Mouse (Mus musculus) kidney, embryonic 14.5 days (tissue): ENCODE data around the gene Clec16a. TPM values are rescaled to one million over a fixed set of nuclear protein-coding genes. Genes with fewer than 3 reads are reported as not detected.
A peak's percentile ranks its signal among the peaks of the same experiment; 100 is the strongest.

Experiments
- ATAC-seq: fragments of 200-750 bp; cut with Nextera tagmentation; 2 replicates; pipeline ENCODE4 v1.8.0; 2017; ENCODE audit warnings: moderate number of reproducible peaks, mild to moderate bottlenecking, moderate TSS enrichment, moderate library complexity; ENCODE audit not compliant: low FRiP score, low TSS enrichment
- H3K27ac ChIP-seq: fragments of 300-500 bp; sonication (generic); 2 replicates; pipeline ENCODE4 v1.5.1; 2014; ENCODE audit warnings: low read depth, mild to moderate bottlenecking, low read length, moderate library complexity, mixed read lengths
- H3K27me3 ChIP-seq: fragments of 300-500 bp; sonication (generic); 2 replicates; pipeline ENCODE4 v1.6.1; 2014; ENCODE audit warnings: mild to moderate bottlenecking, low read length; ENCODE audit not compliant: control insufficient read depth, insufficient read depth
- H3K36me3 ChIP-seq: fragments of 300-500 bp; sonication (generic); 2 replicates; pipeline ENCODE4 v1.6.1; 2014; ENCODE audit warnings: low read length, mixed read lengths; ENCODE audit not compliant: control insufficient read depth, insufficient read depth
- H3K4me1 ChIP-seq: fragments of 300-500 bp; sonication (generic); 2 replicates; pipeline ENCODE4 v1.6.1; 2014; ENCODE audit warnings: low read length, mixed read lengths; ENCODE audit not compliant: control insufficient read depth, insufficient read depth
- H3K4me2 ChIP-seq: fragments of 300-500 bp; sonication (generic); replicated peaks from 2 replicates; pipeline ENCODE4 v1.6.1; 2014; ENCODE audit warnings: low read depth, mild to moderate bottlenecking, low read length
- H3K4me3 ChIP-seq: fragments of 300-500 bp; sonication (generic); 2 replicates; pipeline ENCODE4 v1.5.1; 2014; ENCODE audit warnings: mild to moderate bottlenecking, low read length
- H3K9ac ChIP-seq: fragments of 300-500 bp; sonication (generic); 2 replicates; pipeline ENCODE4 v1.6.1; 2014; ENCODE audit warnings: low read depth, mild to moderate bottlenecking, low read length, moderate library complexity
- H3K9me3 ChIP-seq: fragments of 300-500 bp; sonication (generic); 2 replicates; pipeline ENCODE4 v1.6.1; 2016; ENCODE audit warnings: low read length; ENCODE audit not compliant: control insufficient read depth
- WGBS: fragments of 180-500 bp; shearing (Covaris S2); extraction: QIAGEN DNeasy Blood & Tissue Kit; methylation state at CpG from one replicate; pipeline ENCODE4 v1.1.7; 2014; 5-methylcytosine and 5-hydroxymethylcytosine counted together
- polyA plus RNA-seq: library from polyadenylated mRNA; unstranded; fragments of >200 nt; fragmentation: Nextera tagmentation; extraction: Ambion mirVana; gene quantifications from 2 replicates; pipeline ENCODE4 v1.2.1, GENCODE M21; 2014

Gene Clec16a
- polyA plus RNA-seq, 1 experiment from 2014 or later: 38.4 TPM

DNA sequence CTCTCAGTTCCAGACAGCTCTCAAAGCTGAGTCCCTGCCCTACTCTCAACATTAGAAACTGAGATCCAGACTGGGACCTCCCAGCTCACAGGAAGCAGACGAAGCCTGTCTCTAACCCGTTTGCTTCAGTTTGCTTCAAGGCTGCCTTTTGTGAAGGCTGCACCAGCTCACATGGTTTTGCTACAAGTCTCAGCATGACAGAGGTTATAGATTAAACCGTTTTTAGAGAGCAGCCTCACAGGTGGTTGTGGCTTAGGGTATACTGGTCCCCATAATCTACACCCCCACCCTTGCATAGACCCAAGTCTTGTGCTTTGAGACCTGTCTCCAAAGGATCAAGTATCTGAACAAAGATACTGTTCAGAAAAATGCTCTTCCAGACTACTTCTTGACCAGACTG, 154.2 kb downstream of the Clec16a start:
- Histone ChIP-seq H3K4me1 (0 out of 2 replicates have a peak, but pooled peaks cover 7% of the 10 kb centered on the region), H3K27ac (no peak overlapping the region)
- no peak for ATAC-seq

DNA sequence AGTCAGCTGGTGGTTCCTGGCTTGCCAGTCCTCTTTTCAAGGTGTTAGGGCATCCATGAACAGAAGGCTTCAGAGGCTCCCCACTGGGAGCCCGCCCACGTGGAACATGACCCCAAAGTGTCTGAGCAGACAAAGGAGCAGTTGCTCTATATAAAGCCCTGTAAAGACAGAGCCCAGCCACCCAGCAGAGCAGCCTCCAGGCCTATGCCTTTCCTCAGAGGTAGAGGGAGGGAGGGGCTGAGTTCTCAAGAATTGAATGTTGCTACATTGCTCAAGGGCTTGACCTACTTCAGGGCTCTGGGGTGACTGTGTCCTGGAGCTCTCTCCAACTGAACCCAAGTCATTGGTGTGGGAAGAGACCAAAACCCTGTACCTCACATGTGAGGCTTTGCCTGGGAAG, 155.0 kb downstream of the Clec16a start:
- Histone ChIP-seq H3K4me2 (no peak overlapping the region), H3K9ac (no peak overlapping the region), H3K27ac (no peak overlapping the region), H3K4me3 (no peak overlapping the region), H3K4me1 (0 out of 2 replicates have a peak, but pooled peaks cover 7% of the 10 kb centered on the region), H3K36me3 (no peaks in the 10 kb centered on the region), H3K9me3 (no peaks in the 10 kb centered on the region), H3K27me3 (no peaks in the 10 kb centered on the region)
- 40% methylated on average over 2 of the region's 2 CpGs for WGBS
- no peak for ATAC-seq

More for the DNA sequence above, 154.2 kb downstream of the Clec16a start:
- Histone ChIP-seq H3K36me3 (no peaks in the 10 kb centered on the region), H3K9ac (no peak overlapping the region), H3K9me3 (no peaks in the 10 kb centered on the region), H3K4me3 (no peak overlapping the region), H3K27me3 (no peaks in the 10 kb centered on the region), H3K4me2 (no peak overlapping the region)
- WGBS: 83% methylated on average over 3 of the region's 3 CpGs

DNA sequence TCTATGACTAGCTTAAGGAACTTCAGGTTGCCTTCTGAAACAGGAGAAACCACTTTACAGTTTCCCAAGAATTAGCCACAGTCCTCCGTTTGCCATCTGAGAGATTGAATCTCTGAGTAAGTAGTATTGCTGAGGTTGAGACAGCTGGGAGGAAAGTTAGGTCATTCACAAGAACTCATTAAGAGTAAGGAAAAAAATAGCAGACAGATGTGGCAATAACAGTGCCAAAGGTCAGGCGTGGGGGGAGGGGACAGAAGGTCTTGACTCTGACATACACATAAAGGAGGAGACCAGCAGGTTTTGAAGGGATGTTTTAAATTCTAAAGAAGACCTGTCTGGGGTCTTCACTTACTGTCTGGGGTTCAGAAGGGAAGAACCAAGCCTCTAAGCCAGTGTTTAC, 157.3 kb downstream of the Clec16a start:
- Histone ChIP-seq H3K9ac (no peak overlapping the region), H3K9me3 (no peaks in the 10 kb centered on the region), H3K4me2 (no peak overlapping the region), H3K4me3 (no peak overlapping the region), H3K27ac (no peak overlapping the region), H3K27me3 (no peaks in the 10 kb centered on the region), H3K36me3 (no peaks in the 10 kb centered on the region), H3K4me1 (0 out of 2 replicates have a peak, but pooled peaks cover 4% of the 10 kb centered on the region)
- 61% methylated on average over 2 of the region's 2 CpGs for WGBS
- no peak for ATAC-seq

DNA sequence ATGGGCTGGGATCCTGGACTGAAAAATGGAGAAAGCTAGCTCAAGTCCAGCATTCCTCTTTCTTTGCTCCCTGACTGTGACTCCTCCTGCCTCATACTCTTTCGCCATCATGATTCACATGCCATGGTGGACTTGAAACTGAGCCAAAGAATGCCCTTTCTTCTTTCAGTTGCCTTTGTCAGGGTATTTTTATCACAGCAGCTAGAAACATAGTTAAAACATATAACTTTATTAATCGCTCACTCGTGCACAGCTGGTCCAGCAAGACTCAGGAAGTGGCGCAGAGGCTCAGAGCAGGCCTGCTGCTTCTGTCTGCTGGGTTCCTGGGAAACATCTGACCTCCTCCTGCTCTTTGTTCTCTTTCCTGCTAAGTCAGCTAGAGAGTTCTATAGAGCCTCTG, 158.8 kb downstream of the Clec16a start:
- no peak overlapping the region for H3K4me3 ChIP-seq
- ATAC-seq: no peak
- WGBS: 71% methylated on average over 4 of the region's 4 CpGs

DNA sequence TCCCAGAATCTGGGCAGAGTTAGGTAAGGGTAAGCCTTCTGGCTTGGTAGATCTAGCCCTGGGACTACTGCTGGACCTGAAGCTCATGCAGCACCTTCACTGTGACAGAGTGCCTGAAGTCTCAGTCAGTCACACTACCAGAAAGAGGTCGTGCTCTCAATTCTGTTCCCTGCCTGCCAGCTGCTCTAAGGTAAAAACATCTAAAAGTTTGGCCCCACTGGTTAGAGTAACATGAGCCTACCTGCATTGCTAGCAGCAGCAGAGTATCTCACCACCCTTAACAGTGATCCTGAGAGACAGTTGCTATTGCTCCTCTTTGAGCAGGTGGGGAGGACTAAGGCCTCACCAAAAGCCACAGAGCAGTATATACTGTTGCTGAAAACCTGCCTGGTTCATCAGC, 160.3 kb downstream of the Clec16a start:
- Histone ChIP-seq H3K9ac (no peak overlapping the region), H3K4me1 (0 out of 2 replicates have a peak, but pooled peaks cover 1% of the 10 kb centered on the region), H3K36me3 (no peaks in the 10 kb centered on the region), H3K9me3 (no peaks in the 10 kb centered on the region), H3K4me3 (no peak overlapping the region), H3K27ac (no peak overlapping the region), H3K4me2 (no peak overlapping the region), H3K27me3 (no peaks in the 10 kb centered on the region)
- 64% methylated on average over 1 of the region's 1 CpGs for WGBS
- no peak for ATAC-seq

More for the DNA sequence above, 158.8 kb downstream of the Clec16a start:
- Histone ChIP-seq H3K36me3 (no peaks in the 10 kb centered on the region), H3K4me1 (0 out of 2 replicates have a peak, but pooled peaks cover 4% of the 10 kb centered on the region), H3K27ac (no peak overlapping the region), H3K9ac (no peak overlapping the region), H3K9me3 (no peaks in the 10 kb centered on the region), H3K4me2 (no peak overlapping the region), H3K27me3 (no peaks in the 10 kb centered on the region)

DNA sequence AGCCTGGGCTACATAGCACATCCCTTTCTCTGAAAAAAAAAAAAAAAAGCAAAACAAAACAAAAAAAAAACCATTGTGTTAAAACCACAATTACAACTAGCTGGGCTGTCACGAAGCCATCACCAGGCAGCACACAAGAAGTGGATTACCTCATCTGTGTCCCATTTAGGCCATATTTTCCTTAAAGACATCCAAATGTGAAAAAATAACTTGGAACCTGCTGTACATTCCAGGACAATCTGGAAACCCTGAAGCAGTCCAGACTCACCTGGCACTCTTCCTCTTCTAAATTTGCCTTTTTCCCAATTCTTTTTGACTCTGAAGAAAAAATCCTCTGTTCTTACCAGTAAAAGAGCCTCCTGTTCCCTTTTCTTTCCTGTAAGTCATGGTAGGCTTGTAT, 166.4 kb downstream of the Clec16a start:
- Histone ChIP-seq H3K4me3 (no peak overlapping the region), H3K4me1 (no peaks in the 10 kb centered on the region; the same call in 1 of the 2 replicates), H3K9me3 (no peaks in the 10 kb centered on the region), H3K27ac (no peak overlapping the region), H3K9ac (no peak overlapping the region), H3K4me2 (no peak overlapping the region), H3K27me3 (no peaks in the 10 kb centered on the region), H3K36me3 (no peaks in the 10 kb centered on the region)
- no peak for ATAC-seq
- WGBS: 84% methylated on average over 1 of the region's 1 CpGs

DNA sequence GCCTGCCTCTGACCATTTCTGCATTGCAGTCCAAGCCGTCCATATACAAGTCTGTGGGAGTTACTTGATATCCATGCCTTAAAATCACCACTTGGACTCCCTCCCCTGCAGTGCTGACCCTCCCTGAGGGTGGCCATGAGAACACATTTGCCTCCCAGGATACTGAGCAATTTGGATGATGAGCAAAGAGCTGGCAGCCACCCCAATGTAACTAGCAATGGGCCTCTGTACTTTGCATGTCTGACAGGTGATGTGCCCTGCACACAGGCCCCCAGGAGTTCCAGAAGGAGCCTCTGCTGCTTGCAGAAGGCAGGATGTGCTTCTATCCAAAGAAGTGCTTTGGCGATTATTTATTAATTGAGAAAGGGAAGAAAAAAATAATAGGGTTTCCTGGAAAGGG, 167.9 kb downstream of the Clec16a start:
- Histone ChIP-seq H3K4me1 (no peaks in the 10 kb centered on the region; the same call in 1 of the 2 replicates), H3K27me3 (no peaks in the 10 kb centered on the region), H3K4me2 (no peak overlapping the region), H3K27ac (no peak overlapping the region), H3K9me3 (no peaks in the 10 kb centered on the region), H3K4me3 (no peak overlapping the region), H3K9ac (no peak overlapping the region), H3K36me3 (no peaks in the 10 kb centered on the region)
- 37% methylated on average over 2 of the region's 2 CpGs for WGBS
- 0 out of 2 replicates have a peak, but pooled peaks have one; percentile 46 for ATAC-seq

DNA sequence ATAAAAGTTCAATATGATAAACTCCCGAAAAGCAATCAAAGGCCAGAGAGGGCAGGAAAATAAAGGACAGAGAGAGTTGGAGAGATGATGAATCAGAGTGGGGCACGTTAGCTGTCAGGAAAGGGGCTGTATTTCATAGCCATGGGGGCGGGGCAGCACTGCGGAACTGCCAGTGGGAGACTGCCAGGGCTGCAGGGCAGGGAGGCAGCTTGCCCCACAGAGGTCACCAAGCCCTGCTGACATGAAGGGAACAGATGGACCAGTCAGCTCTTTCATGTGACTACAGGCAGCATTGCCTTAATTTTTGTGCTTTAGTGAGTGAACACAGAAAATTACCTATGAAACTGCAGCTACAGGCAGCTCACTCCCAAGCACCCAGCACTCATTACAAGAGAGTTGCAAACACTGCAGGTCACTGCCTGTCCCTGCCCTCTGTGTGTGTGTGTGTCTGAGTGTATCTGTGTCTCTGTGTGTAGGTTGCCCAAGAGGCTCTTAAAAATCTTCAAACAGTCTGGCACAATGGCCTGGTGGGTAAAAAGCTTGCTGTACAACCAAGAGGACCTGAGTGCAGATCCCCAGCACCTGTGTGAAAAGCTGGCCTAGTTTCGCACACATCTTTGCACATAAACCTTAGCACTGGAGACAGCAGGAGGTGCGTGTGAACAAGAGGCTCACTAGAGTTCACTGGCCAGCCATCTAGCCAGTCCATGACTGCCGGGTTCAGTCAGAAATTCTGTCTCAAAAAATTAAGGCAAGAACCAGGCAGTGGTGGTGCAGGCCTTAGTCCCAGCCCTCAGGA, 168.5 kb downstream of the Clec16a start:
- Histone ChIP-seq H3K4me1 (no peaks in the 10 kb centered on the region; the same call in 1 of the 2 replicates), H3K9me3 (no peaks in the 10 kb centered on the region), H3K4me3 (no peak overlapping the region), H3K27me3 (no peaks in the 10 kb centered on the region), H3K4me2 (no peak overlapping the region), H3K36me3 (no peaks in the 10 kb centered on the region), H3K27ac (no peak overlapping the region), H3K9ac (no peak overlapping the region)
- 42% methylated on average over 7 of the region's 7 CpGs for WGBS
- ATAC-seq: no peak

DNA sequence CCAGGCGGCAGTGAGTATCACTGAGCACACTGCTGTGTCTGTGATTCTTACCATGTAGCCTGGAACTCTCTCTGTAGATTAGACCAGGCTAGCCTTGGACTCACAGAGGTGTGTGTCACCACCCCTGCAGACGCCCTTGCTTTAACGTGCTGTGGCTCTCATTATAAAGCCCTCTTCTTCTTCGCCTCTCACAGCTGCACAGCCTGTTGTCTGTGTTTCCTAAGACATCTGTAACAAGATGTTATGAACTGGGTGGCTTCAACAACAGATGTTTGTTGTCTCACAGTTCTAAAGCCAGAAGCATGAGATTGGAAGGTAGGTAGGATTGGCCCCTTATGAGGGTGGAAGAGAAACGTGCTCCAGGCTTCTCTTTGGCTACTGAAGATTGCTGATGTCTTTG, 170.1 kb downstream of the Clec16a start:
- Histone ChIP-seq H3K4me1 (no peaks in the 10 kb centered on the region; the same call in 1 of the 2 replicates), H3K9me3 (no peaks in the 10 kb centered on the region), H3K4me2 (no peak overlapping the region), H3K27ac (no peak overlapping the region), H3K9ac (no peak overlapping the region), H3K27me3 (no peaks in the 10 kb centered on the region), H3K36me3 (no peaks in the 10 kb centered on the region), H3K4me3 (no peak overlapping the region)
- ATAC-seq: no peak
- 83% methylated on average over 5 of the region's 5 CpGs for WGBS
